Mouse (Mus musculus): ENCODE data around the gene Lamb2.
A peak's percentile ranks its signal among the peaks of the same experiment; 100 is the strongest.

Lamb2 gene

GRCm38 (mm10) chr9:108479721-108480351, at the start of gene Lamb2:
Gene Lamb2, plus strand, starts transcription at chr9:108479736.
- DNase-seq: no peak

GRCm38 (mm10) chr9:108431431-108432067, 48.0 kb upstream of the Lamb2 start:
- DNase-seq: peak in 1 of 2 experiments; percentile 16

GRCm38 (mm10) chr9:108436182-108436581, 43.4 kb upstream of the Lamb2 start, which contains the start of gene BC048562:
Gene BC048562, plus strand, starts transcription at chr9:108436482.
- DNase-seq: no peak

- DNase-seq: no peak
Measured at GRCm38 (mm10) chr9:108439176-108439575, 40.4 kb upstream of the Lamb2 start.

- no peak for DNase-seq
Measured at GRCm38 (mm10) chr9:108440485-108440884, 39.1 kb upstream of the Lamb2 start.

- DNase-seq: no peak
Measured at GRCm38 (mm10) chr9:108441236-108441919, 38.2 kb upstream of the Lamb2 start.

GRCm38 (mm10) chr9:108445125-108445524, 34.4 kb upstream of the Lamb2 start:
- peak; percentile 15 to 35 for DNase-seq

- DNase-seq: no peak
Measured at GRCm38 (mm10) chr9:108449860-108450259, 29.7 kb upstream of the Lamb2 start.

- DNase-seq: no peak
Measured at GRCm38 (mm10) chr9:108450292-108451169, 29.0 kb upstream of the Lamb2 start.

- no peak for DNase-seq
Measured at GRCm38 (mm10) chr9:108451170-108451493, 28.4 kb upstream of the Lamb2 start.

- DNase-seq: no peak
Measured at GRCm38 (mm10) chr9:108451519-108452160, 27.9 kb upstream of the Lamb2 start.

GRCm38 (mm10) chr9:108452291-108452906, 27.1 kb upstream of the Lamb2 start:
- DNase-seq: peak; percentile 92 to 93

- no peak for DNase-seq
Measured at GRCm38 (mm10) chr9:108452911-108453310, 26.6 kb upstream of the Lamb2 start.

- DNase-seq: no peak
Measured at GRCm38 (mm10) chr9:108453458-108453857, 26.1 kb upstream of the Lamb2 start.

- no peak for DNase-seq
Measured at GRCm38 (mm10) chr9:108454429-108454828, 25.1 kb upstream of the Lamb2 start.

GRCm38 (mm10) chr9:108455747-108456571, 23.6 kb upstream of the Lamb2 start:
- DNase-seq: no peak

- DNase-seq: no peak
Measured at GRCm38 (mm10) chr9:108456953-108457352, 22.6 kb upstream of the Lamb2 start.

- no peak for DNase-seq
Measured at GRCm38 (mm10) chr9:108459939-108460318, 19.6 kb upstream of the Lamb2 start.

GRCm38 (mm10) chr9:108460319-108461178, 19.0 kb upstream of the Lamb2 start, which contains the start of gene Ccdc71:
Gene Ccdc71, plus strand, starts transcription at chr9:108460527.
- peak; percentile 89 for DNase-seq

GRCm38 (mm10) chr9:108461181-108461631, 18.3 kb upstream of the Lamb2 start, which contains the start of gene Klhdc8b:
Gene Klhdc8b, minus strand, starts transcription at chr9:108461581.
- DNase-seq: no peak

Data from B cell, adult 2 months (primary cell).